Mouse (Mus musculus) G1E (cell line): ENCODE results near the gene Ntm.

ENCODE experiments used
- CTCF ChIP-seq: IDR thresholded peaks from 2 replicates; pipeline ENCODE4 v1.5.1; 2012; ENCODE audit warnings: low read depth, low read length, inconsistent platforms, mixed read lengths
- GATA1 ChIP-seq: IDR thresholded peaks from 2 replicates; pipeline ENCODE4 v1.6.1; 2012; ENCODE audit warnings: borderline replicate concordance, low read length, inconsistent platforms, mixed read lengths
- POLR2AphosphoS5 ChIP-seq: IDR thresholded peaks from 2 replicates; pipeline ENCODE4 v1.6.1; 2012; ENCODE audit warnings: low read depth, low read length, inconsistent platforms; ENCODE audit not compliant: insufficient replicate concordance

DNA sequence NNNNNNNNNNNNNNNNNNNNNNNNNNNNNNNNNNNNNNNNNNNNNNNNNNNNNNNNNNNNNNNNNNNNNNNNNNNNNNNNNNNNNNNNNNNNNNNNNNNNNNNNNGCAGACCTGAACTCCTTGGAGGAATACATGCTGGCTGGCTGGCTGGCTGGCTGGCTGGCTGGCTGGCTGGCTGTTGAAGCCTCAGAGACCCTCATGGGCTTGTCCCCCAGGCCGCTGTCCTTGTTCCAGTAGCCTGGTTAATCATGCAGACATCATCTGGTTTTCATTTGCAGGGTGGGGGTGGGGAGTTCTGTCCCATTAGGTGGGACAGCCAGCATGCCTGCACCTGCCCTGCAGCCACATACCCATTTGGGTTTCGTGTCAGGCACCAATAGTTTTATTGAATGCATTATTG, 129.2 kb downstream of the Ntm start:
- TF ChIP-seq CTCF: no peak
- TF ChIP-seq GATA1: no peak
- TF ChIP-seq POLR2AphosphoS5: no peak
